Comparison of ENCODE assay signal across 8 mouse cellular contexts in genomic region chr11:43412771-43413451, GRCm38 (mm10). TPM values are rescaled to one million over a fixed set of nuclear protein-coding genes. Genes with fewer than 3 reads are reported as not detected.
A peak's percentile ranks its signal among the peaks of the same experiment; 100 is the strongest.
DNase-seq lines count a peak whose midpoint lies in the region; ATAC-seq and TF ChIP-seq lines count a peak whose summit lies in the region.
"Had no signal": no experiment of that assay in that cellular context is flagged by ENCODE, and none has a peak within 500 bp of the region (broad histone marks: within the 10 kb centered on the region; RNA-seq: fewer than 3 reads in every experiment).

No protein-coding gene starts in this region.

- H3K4me3 ChIP-seq in forebrain, embryonic 10.5 days: no peak overlapping the region
- H3K4me3 ChIP-seq: megakaryocyte, embryonic 14.5 days had no signal

- ATAC-seq in hematopoietic stem cell, adult 5-6 weeks (replicated peaks in 1 of 2; ENCODE audit: insufficient read depth in 1 of 2, low FRiP score in 2 of 2, low TSS enrichment in 1 of 2, low read depth in 1 of 2, poor library complexity in 2 of 2, severe bottlenecking in 2 of 2): peak; percentile 65 to 79
- ATAC-seq in megakaryocyte progenitor cell, adult 5-6 weeks (replicated peaks; ENCODE audit: poor library complexity): peak; percentile 62

- no peaks in the 10 kb centered on the region for H3K36me3 ChIP-seq in forebrain, embryonic 10.5 days (replicated peaks)

- H3K9me3 ChIP-seq in forebrain, embryonic 10.5 days: no peaks in the 10 kb centered on the region
- H3K9me3 ChIP-seq: megakaryocyte, embryonic 14.5 days had no signal

- peak; percentile 84 for TF ChIP-seq CTCF in brain, embryonic 14.5 days (IDR thresholded peaks at IDR 0.05; ENCODE audit: borderline replicate concordance, extremely low read depth, insufficient read depth, insufficient read length)

- no peak for TF ChIP-seq POLR2A in brain, embryonic 14.5 days (IDR thresholded peaks at IDR 0.05; ENCODE audit: borderline replicate concordance, extremely low read depth, insufficient read depth, insufficient read length, poor library complexity, severe bottlenecking)

- DNase-seq in MEL-GATA-1-ER (ENCODE audit: extremely low read depth, low read depth): peak; percentile 77
- DNase-seq in brain, embryonic 14.5 days (ENCODE audit: low read depth): peak; percentile 93
- DNase-seq in forebrain, embryonic 10.5 days (ENCODE audit: extremely low spot score, low spot score): peak; percentile 77
- DNase-seq in layer of hippocampus, postnatal 36 days: peak; percentile 60 to 64
- peak; percentile 92 for DNase-seq in right cerebral cortex, adult 2 months (ENCODE audit: low spot score in 2 of 2)

- no peaks in the 10 kb centered on the region for H3K27me3 ChIP-seq in forebrain, embryonic 10.5 days (ENCODE audit: poor library complexity, severe bottlenecking)
- H3K27me3 ChIP-seq: megakaryocyte, embryonic 14.5 days had no signal

- 27% methylated on average over 14 of the region's 14 CpGs for WGBS in forebrain, embryonic 10.5 days

- H3K27ac ChIP-seq in forebrain, embryonic 10.5 days: no peak overlapping the region

- peaks cover 11% of the 10 kb centered on the region; the same call in 1 of the 2 replicates for H3K4me1 ChIP-seq in forebrain, embryonic 10.5 days

RNA-seq across cellular contexts. Expression of gene Pttg1, which starts 13.1 kb away (rescaled TPM):
- 22.7 and 31.9 TPM in 2 replicates for polyA plus RNA-seq in brain, embryonic 14.5 days (2012; rRNA removed)
- 83.0 and 84.6 TPM in 2 replicates for polyA plus RNA-seq in forebrain, embryonic 10.5 days (2016; fragmentation: Nextera tagmentation; extraction: Ambion mirVana)
- total RNA-seq in hematopoietic stem cell, adult 5-6 weeks (2017): 53.9 and 68.8 TPM in 2 replicates
- 10 to 100 TPM; 20.6 to 26.4 TPM for total RNA-seq in layer of hippocampus, postnatal 36 days (2021)
- total RNA-seq in megakaryocyte progenitor cell, adult 5-6 weeks (2015): 47.0 and 54.2 TPM in 2 replicates
- 47.9 and 52.5 TPM in 2 replicates for total RNA-seq in megakaryocyte progenitor cell, adult 5-6 weeks (2017)

RNA-seq across cellular contexts. Expression of gene Slu7, which starts 20.6 kb away (rescaled TPM):
- 7.9 and 17.1 TPM in 2 replicates for polyA plus RNA-seq in brain, embryonic 14.5 days (2012; rRNA removed)
- 52.0 and 53.7 TPM in 2 replicates for polyA plus RNA-seq in forebrain, embryonic 10.5 days (2016; fragmentation: Nextera tagmentation; extraction: Ambion mirVana)
- total RNA-seq in hematopoietic stem cell, adult 5-6 weeks (2017): 93.5 and 112 TPM in 2 replicates
- total RNA-seq in layer of hippocampus, postnatal 36 days (2021): 10 to 100 TPM; 59.6 to 60.1 TPM
- 27.5 and 30.5 TPM in 2 replicates for total RNA-seq in megakaryocyte progenitor cell, adult 5-6 weeks (2015)
- 66.0 and 73.7 TPM in 2 replicates for total RNA-seq in megakaryocyte progenitor cell, adult 5-6 weeks (2017)
